Mouse (Mus musculus) adrenal gland, adult 2 months (tissue): Measurements from ENCODE around the gene Pigb. TPM values are rescaled to one million over a fixed set of nuclear protein-coding genes. Genes with fewer than 3 reads are reported as not detected.

Source experiments
- DNase-seq: peaks from one replicate; pipeline ENCODE4 v3.0.0; 2021
- polyA plus RNA-seq: library from polyadenylated mRNA; depleted of rRNA; stranded (reverse); fragments of >200 nt; gene quantifications from 2 replicates; pipeline ENCODE4 v1.2.3, GENCODE M21; 2012
- total RNA-seq, 2 experiments: library from RNA; stranded (reverse); gene quantifications; 2 replicates each; pipeline ENCODE4 v1.2.3; 2021

The Pigb gene
- total and polyA plus RNA-seq, 3 experiments: 9.6 to 14.7 (median 13.3) TPM

GRCm38 (mm10) chr9:73045711-73046110 lies 5.5 kb upstream of the Pigb start:
- no peak for DNase-seq

GRCm38 (mm10) chr9:73045204-73045603 lies 5.0 kb upstream of the Pigb start:
- peak; percentile 35 for DNase-seq

- DNase-seq: peak; percentile 88
Observed at GRCm38 (mm10) chr9:73044146-73045079, 4.2 kb upstream of the Pigb start, which contains the start of gene Rab27a. Rab27a (plus strand) TSS chr9:73044854.

- DNase-seq: peak; percentile 95
Observed at GRCm38 (mm10) chr9:73039222-73039945, 794 bp downstream of the Pigb start.

- no peak for DNase-seq
Observed at GRCm38 (mm10) chr9:73033406-73033805, 6.8 kb downstream of the Pigb start.

- no peak for DNase-seq
Observed at GRCm38 (mm10) chr9:73031421-73031820, 8.8 kb downstream of the Pigb start.

GRCm38 (mm10) chr9:73030443-73030842 lies 9.7 kb downstream of the Pigb start:
- DNase-seq: no peak

- DNase-seq: no peak
Observed at GRCm38 (mm10) chr9:73025818-73026636, 14.2 kb downstream of the Pigb start.

GRCm38 (mm10) chr9:73020566-73021097 lies 19.5 kb downstream of the Pigb start:
- DNase-seq: peak; percentile 75

GRCm38 (mm10) chr9:73019841-73020240 lies 20.3 kb downstream of the Pigb start:
- no peak for DNase-seq

GRCm38 (mm10) chr9:73014724-73015123 lies 25.5 kb downstream of the Pigb start:
- no peak for DNase-seq

- no peak for DNase-seq
Observed at GRCm38 (mm10) chr9:73012629-73013028, 27.5 kb downstream of the Pigb start.

- DNase-seq: no peak
Observed at GRCm38 (mm10) chr9:73008384-73008783, 31.8 kb downstream of the Pigb start.

- DNase-seq: no peak
Observed at GRCm38 (mm10) chr9:73006175-73006574, 34.0 kb downstream of the Pigb start.

- DNase-seq: no peak
Observed at GRCm38 (mm10) chr9:73005106-73005505, 35.1 kb downstream of the Pigb start.

GRCm38 (mm10) chr9:73004076-73004475 lies 36.1 kb downstream of the Pigb start:
- no peak for DNase-seq

- peak; percentile 43 for DNase-seq
Observed at GRCm38 (mm10) chr9:73002177-73002576, 38.0 kb downstream of the Pigb start.

- DNase-seq: no peak
Observed at GRCm38 (mm10) chr9:73001314-73002011, 38.7 kb downstream of the Pigb start.

- DNase-seq: no peak
Observed at GRCm38 (mm10) chr9:73000487-73000886, 39.7 kb downstream of the Pigb start.

GRCm38 (mm10) chr9:72996806-72997205 lies 43.4 kb downstream of the Pigb start:
- DNase-seq: no peak

GRCm38 (mm10) chr9:72996167-72996566 lies 44.0 kb downstream of the Pigb start:
- DNase-seq: no peak
